In the genomic region with DNA sequence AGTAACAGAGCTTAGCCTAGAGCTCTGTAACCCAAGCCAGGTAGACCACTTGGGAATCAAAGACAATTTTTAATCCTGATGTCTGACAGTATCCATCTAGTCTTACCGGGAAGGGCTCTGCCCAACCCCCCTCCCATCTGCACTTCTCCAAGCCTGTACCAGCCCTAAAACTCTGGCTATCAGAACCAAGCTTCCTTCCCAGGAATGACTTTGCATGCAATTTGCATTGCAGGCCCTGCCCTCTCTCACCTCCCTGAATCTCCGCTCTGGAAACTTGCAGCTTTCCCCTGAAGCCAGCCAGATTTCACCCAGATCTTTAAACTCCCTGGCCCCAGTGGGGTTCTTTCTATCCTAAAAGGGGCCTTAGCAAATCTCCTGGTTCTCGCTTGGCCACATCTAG, we compare ENCODE assay signal across 12 mouse cellular contexts. TPM values are rescaled to one million over a fixed set of nuclear protein-coding genes. Genes with fewer than 3 reads are reported as not detected.
"Had no signal": no experiment of that assay in that cellular context is flagged by ENCODE, and none has a peak within 500 bp of the region (broad histone marks: within the 10 kb centered on the region; RNA-seq: fewer than 3 reads in every experiment).

No protein-coding gene starts in this region.

- DNase-seq: retina, postnatal 1 day; right cerebral cortex, adult 18-20 months; right cerebral cortex, postnatal 14 days; right cerebral cortex, postnatal 25 days; spleen, adult 18-20 months; thymus, adult 18-20 months; thymus, adult 2 months; thymus, postnatal 14 days; thymus, postnatal 25 days; thymus, postnatal 36 days; thymus, postnatal 4 days had no signal

RNA-seq across cellular contexts. Expression of a gene that starts 3.0 kb away (rescaled TPM):
- total RNA-seq: neutrophil, adult 5-6 weeks had no signal

RNA-seq across cellular contexts. Expression of a gene that starts 7.5 kb away (rescaled TPM):
- total RNA-seq: neutrophil, adult 5-6 weeks had no signal
